Mouse (Mus musculus): Measurements from ENCODE around the gene Ror2. TPM values are rescaled to one million over a fixed set of nuclear protein-coding genes. Genes with fewer than 3 reads are reported as not detected.

Ror2 gene
- polyA plus RNA-seq, 1 experiment from 2014 or later = 6.9 TPM

GRCm38 (mm10) chr13:53177424-53177718 is 108.6 kb downstream of the Ror2 start:
- no peak overlapping the region for H3K4me3 ChIP-seq (ENCODE audit: low read depth, low read length)
- no peak for DNase-seq (ENCODE audit: low spot score)
- no peak for ATAC-seq (ENCODE audit: low FRiP score, low TSS enrichment)
- TF ChIP-seq CTCF (IDR thresholded peaks at IDR 0.05; ENCODE audit: low read depth) (no peak), EP300 (optimal IDR thresholded peaks at IDR 0.05) (no peak)
- 57% methylated on average over 7 of the region's 7 CpGs for WGBS
- H3K4me2 ChIP-seq (replicated peaks; ENCODE audit: low read depth) = no peak overlapping the region
- no peaks in the 10 kb centered on the region for H3K9me3 ChIP-seq (ENCODE audit: control insufficient read depth, low read length)
- no peak overlapping the region for H3K9ac ChIP-seq (ENCODE audit: low read length)
- no peak overlapping the region for H3K27ac ChIP-seq (replicated peaks)
- H3K4me1 ChIP-seq (replicated peaks; ENCODE audit: control insufficient read depth, insufficient read depth) = peaks cover 14% of the 10 kb centered on the region
- H3K27me3 ChIP-seq (ENCODE audit: control insufficient read depth, insufficient read depth, low read length) = no peaks in the 10 kb centered on the region
- H3K36me3 ChIP-seq (ENCODE audit: control insufficient read depth, insufficient read depth, low read length) = no peaks in the 10 kb centered on the region

GRCm38 (mm10) chr13:53176695-53177423 is 109.1 kb downstream of the Ror2 start:
- Histone ChIP-seq H3K27me3 (ENCODE audit: control insufficient read depth, insufficient read depth, low read length) (no peaks in the 10 kb centered on the region), H3K36me3 (ENCODE audit: control insufficient read depth, insufficient read depth, low read length) (no peaks in the 10 kb centered on the region), H3K4me1 (replicated peaks; ENCODE audit: control insufficient read depth, insufficient read depth) (peaks cover 14% of the 10 kb centered on the region), H3K9me3 (ENCODE audit: control insufficient read depth, low read length) (no peaks in the 10 kb centered on the region), H3K4me3 (ENCODE audit: low read depth, low read length) (no peak overlapping the region), H3K4me2 (replicated peaks; ENCODE audit: low read depth) (no peak overlapping the region), H3K27ac (replicated peaks) (no peak overlapping the region), H3K9ac (ENCODE audit: low read length) (no peak overlapping the region)
- DNase-seq (ENCODE audit: low spot score) = no peak
- ATAC-seq (ENCODE audit: low FRiP score, low TSS enrichment) = no peak
- WGBS = 54% methylated on average over 10 of the region's 10 CpGs
- TF ChIP-seq EP300 (optimal IDR thresholded peaks at IDR 0.05) = no peak
- no peak for TF ChIP-seq CTCF (IDR thresholded peaks at IDR 0.05; ENCODE audit: low read depth)

- Histone ChIP-seq H3K36me3 (ENCODE audit: control insufficient read depth, insufficient read depth, low read length) (no peaks in the 10 kb centered on the region), H3K9me3 (ENCODE audit: control insufficient read depth, low read length) (no peaks in the 10 kb centered on the region), H3K27ac (replicated peaks) (no peak overlapping the region), H3K9ac (ENCODE audit: low read length) (no peak overlapping the region), H3K27me3 (ENCODE audit: control insufficient read depth, insufficient read depth, low read length) (no peaks in the 10 kb centered on the region), H3K4me1 (replicated peaks; ENCODE audit: control insufficient read depth, insufficient read depth) (peaks cover 14% of the 10 kb centered on the region), H3K4me3 (ENCODE audit: low read depth, low read length) (no peak overlapping the region), H3K4me2 (replicated peaks; ENCODE audit: low read depth) (no peak overlapping the region)
- DNase-seq (ENCODE audit: low spot score) (no peak), ATAC-seq (ENCODE audit: low FRiP score, low TSS enrichment) (peak; percentile 41; the same call in 1 of the 2 replicates)
- 21% methylated on average over 7 of the region's 7 CpGs for WGBS
- TF ChIP-seq CTCF (IDR thresholded peaks at IDR 0.05; ENCODE audit: low read depth) (no peak), EP300 (optimal IDR thresholded peaks at IDR 0.05) (no peak)
Measured at GRCm38 (mm10) chr13:53175041-53175440, 110.9 kb downstream of the Ror2 start.

- TF ChIP-seq EP300 (optimal IDR thresholded peaks at IDR 0.05) (no peak), CTCF (IDR thresholded peaks at IDR 0.05; ENCODE audit: low read depth) (peak; percentile 44)
Measured at GRCm38 (mm10) chr13:53163671-53164070, 122.3 kb downstream of the Ror2 start.

GRCm38 (mm10) chr13:53163060-53163459 is 122.9 kb downstream of the Ror2 start:
- Histone ChIP-seq H3K9me3 (ENCODE audit: control insufficient read depth, low read length) (no peaks in the 10 kb centered on the region), H3K4me2 (replicated peaks; ENCODE audit: low read depth) (no peak overlapping the region), H3K4me1 (replicated peaks; ENCODE audit: control insufficient read depth, insufficient read depth) (0 out of 2 replicates have a peak, but pooled peaks cover 4% of the 10 kb centered on the region), H3K9ac (ENCODE audit: low read length) (0 out of 2 replicates have a peak overlapping the region, but pooled peaks have one; percentile 13), H3K27ac (replicated peaks) (0 out of 2 replicates have a peak overlapping the region, but pooled peaks have one; percentile 3), H3K27me3 (ENCODE audit: control insufficient read depth, insufficient read depth, low read length) (no peaks in the 10 kb centered on the region), H3K4me3 (ENCODE audit: low read depth, low read length) (no peak overlapping the region), H3K36me3 (ENCODE audit: control insufficient read depth, insufficient read depth, low read length) (no peaks in the 10 kb centered on the region)
- no peak for ATAC-seq (ENCODE audit: low FRiP score, low TSS enrichment)
- DNase-seq (ENCODE audit: low spot score) = no peak
- TF ChIP-seq EP300 (optimal IDR thresholded peaks at IDR 0.05) = no peak
- TF ChIP-seq CTCF (IDR thresholded peaks at IDR 0.05; ENCODE audit: low read depth) = no peak
- WGBS = 42% methylated on average over 8 of the region's 8 CpGs

More at GRCm38 (mm10) chr13:53163671-53164070, 122.3 kb downstream of the Ror2 start:
- ATAC-seq (ENCODE audit: low FRiP score, low TSS enrichment) (no peak; the same call in 1 of the 2 replicates), DNase-seq (ENCODE audit: low spot score) (no peak)
- H3K4me1 ChIP-seq (replicated peaks; ENCODE audit: control insufficient read depth, insufficient read depth) = 0 out of 2 replicates have a peak, but pooled peaks cover 4% of the 10 kb centered on the region
- H3K27me3 ChIP-seq (ENCODE audit: control insufficient read depth, insufficient read depth, low read length) = no peaks in the 10 kb centered on the region
- H3K4me2 ChIP-seq (replicated peaks; ENCODE audit: low read depth) = no peak overlapping the region
- no peaks in the 10 kb centered on the region for H3K9me3 ChIP-seq (ENCODE audit: control insufficient read depth, low read length)
- 24% methylated on average over 10 of the region's 10 CpGs for WGBS
- H3K27ac ChIP-seq (replicated peaks) = no peak overlapping the region
- no peak overlapping the region for H3K4me3 ChIP-seq (ENCODE audit: low read depth, low read length)
- no peak overlapping the region for H3K9ac ChIP-seq (ENCODE audit: low read length)
- no peaks in the 10 kb centered on the region for H3K36me3 ChIP-seq (ENCODE audit: control insufficient read depth, insufficient read depth, low read length)

- TF ChIP-seq CTCF (IDR thresholded peaks at IDR 0.05; ENCODE audit: low read depth) (no peak), EP300 (optimal IDR thresholded peaks at IDR 0.05) (no peak)
- Histone ChIP-seq H3K27me3 (ENCODE audit: control insufficient read depth, insufficient read depth, low read length) (no peaks in the 10 kb centered on the region), H3K36me3 (ENCODE audit: control insufficient read depth, insufficient read depth, low read length) (no peaks in the 10 kb centered on the region), H3K27ac (replicated peaks) (no peak overlapping the region), H3K4me1 (replicated peaks; ENCODE audit: control insufficient read depth, insufficient read depth) (peaks cover 15% of the 10 kb centered on the region), H3K4me2 (replicated peaks; ENCODE audit: low read depth) (no peak overlapping the region), H3K9me3 (ENCODE audit: control insufficient read depth, low read length) (no peaks in the 10 kb centered on the region), H3K4me3 (ENCODE audit: low read depth, low read length) (no peak overlapping the region), H3K9ac (ENCODE audit: low read length) (no peak overlapping the region)
- WGBS = 93% methylated on average over 5 of the region's 6 CpGs
- no peak for DNase-seq (ENCODE audit: low spot score)
- ATAC-seq (ENCODE audit: low FRiP score, low TSS enrichment) = no peak
Measured at GRCm38 (mm10) chr13:53159501-53159900, 126.4 kb downstream of the Ror2 start.
